Mouse (Mus musculus): ENCODE data around the gene Perp.

Gene Perp

GRCm38 (mm10) chr10:18844441-18845286 is at the start of gene Perp:
Gene Perp (plus strand): TSS chr10:18845020.
- DNase-seq (ENCODE audit: low read depth in 1 of 2, low spot score in 2 of 2), result no peak

DNA sequence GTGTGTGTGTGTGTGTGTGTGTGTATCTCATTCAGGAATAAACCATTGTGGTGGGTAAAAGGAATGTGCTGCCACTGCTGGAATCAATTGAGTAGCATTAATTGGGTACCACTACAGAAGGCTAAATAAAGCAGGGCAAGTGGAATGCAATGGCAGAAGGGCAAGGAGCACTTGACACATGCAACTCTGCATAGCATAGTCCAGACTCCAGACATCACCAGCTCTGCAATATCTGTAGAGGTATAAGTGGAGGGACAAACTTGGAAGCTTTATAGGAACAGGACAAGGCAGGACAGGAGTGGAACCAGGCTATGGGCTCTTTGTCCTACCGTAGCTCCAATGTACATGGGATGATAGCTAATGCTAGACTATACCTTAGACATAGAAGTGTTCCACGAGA is 33.1 kb upstream of the Perp start:
- DNase-seq (ENCODE audit: low read depth in 1 of 2, low spot score in 2 of 2), result no peak

- no peak for DNase-seq (ENCODE audit: low read depth in 1 of 2, low spot score in 2 of 2)
Observed at GRCm38 (mm10) chr10:18816560-18816959, 28.3 kb upstream of the Perp start.

- DNase-seq (ENCODE audit: low read depth in 1 of 2, low spot score in 2 of 2), result no peak
Observed at GRCm38 (mm10) chr10:18825143-18825542, 19.7 kb upstream of the Perp start.

- DNase-seq (ENCODE audit: low read depth in 1 of 2, low spot score in 2 of 2), result no peak
Observed at GRCm38 (mm10) chr10:18826107-18826506, 18.7 kb upstream of the Perp start.

DNA sequence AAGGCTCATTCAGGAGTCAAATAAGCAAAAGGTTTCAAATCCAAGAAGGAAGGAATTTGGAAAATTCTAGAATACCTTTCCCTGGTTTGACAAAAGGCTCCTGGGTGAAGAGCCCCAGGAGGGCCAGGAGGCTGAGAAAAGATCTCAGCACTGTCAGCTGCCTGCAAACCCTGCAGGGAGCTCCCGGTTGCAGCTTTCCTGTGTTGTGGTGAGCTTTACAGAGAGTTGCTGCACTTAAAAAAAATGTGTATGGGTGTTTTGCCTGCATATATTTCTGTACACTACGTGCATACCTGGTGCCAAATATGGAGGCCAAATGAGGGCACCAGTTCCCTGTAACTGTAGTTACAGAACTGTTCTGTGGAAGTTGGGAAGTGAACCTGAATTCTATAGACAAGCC is 16.9 kb upstream of the Perp start:
- DNase-seq (ENCODE audit: low read depth in 1 of 2, low spot score in 2 of 2), result no peak

GRCm38 (mm10) chr10:18830359-18830758 is 14.5 kb upstream of the Perp start:
- no peak for DNase-seq (ENCODE audit: low read depth in 1 of 2, low spot score in 2 of 2)

DNA sequence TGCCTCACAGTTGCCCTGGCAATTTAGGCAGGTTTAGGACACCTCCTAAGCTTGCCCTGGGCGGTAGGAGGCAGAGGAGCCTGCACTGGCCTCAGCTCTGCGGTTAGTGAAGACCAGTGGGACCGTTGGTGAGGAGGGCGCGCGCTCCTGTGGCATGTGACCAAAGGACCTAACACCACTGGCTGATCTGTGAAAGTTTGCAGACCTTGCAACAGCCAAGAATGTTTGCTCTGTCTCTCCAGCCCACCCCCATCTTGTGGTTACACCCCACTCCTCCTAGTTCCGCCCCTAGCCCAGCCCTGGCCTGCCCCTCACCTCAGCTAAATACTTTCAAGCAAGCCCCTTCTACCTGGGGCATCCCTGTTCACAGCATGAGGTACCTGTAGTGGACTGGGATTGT is 13.0 kb upstream of the Perp start:
- no peak for DNase-seq (ENCODE audit: low read depth in 1 of 2, low spot score in 2 of 2)

- no peak for DNase-seq (ENCODE audit: low read depth in 1 of 2, low spot score in 2 of 2)
Observed at GRCm38 (mm10) chr10:18834389-18834788, 10.4 kb upstream of the Perp start.

GRCm38 (mm10) chr10:18835684-18836479 is 8.9 kb upstream of the Perp start:
- DNase-seq (ENCODE audit: low read depth in 1 of 2, low spot score in 2 of 2), result peak in 1 of 2 experiments; percentile 8

GRCm38 (mm10) chr10:18839530-18839929 is 5.3 kb upstream of the Perp start:
- no peak for DNase-seq (ENCODE audit: low read depth in 1 of 2, low spot score in 2 of 2)

- DNase-seq (ENCODE audit: low read depth in 1 of 2, low spot score in 2 of 2), result no peak
Observed at GRCm38 (mm10) chr10:18840736-18841135, 4.1 kb upstream of the Perp start.

GRCm38 (mm10) chr10:18845287-18845662 is 455 bp downstream of the Perp start:
- DNase-seq (ENCODE audit: low read depth in 1 of 2, low spot score in 2 of 2), result no peak

GRCm38 (mm10) chr10:18845711-18846110 is 891 bp downstream of the Perp start:
- no peak for DNase-seq (ENCODE audit: low read depth in 1 of 2, low spot score in 2 of 2)

GRCm38 (mm10) chr10:18846474-18847264 is 1.8 kb downstream of the Perp start:
- DNase-seq (ENCODE audit: low read depth in 1 of 2, low spot score in 2 of 2), result no peak

DNA sequence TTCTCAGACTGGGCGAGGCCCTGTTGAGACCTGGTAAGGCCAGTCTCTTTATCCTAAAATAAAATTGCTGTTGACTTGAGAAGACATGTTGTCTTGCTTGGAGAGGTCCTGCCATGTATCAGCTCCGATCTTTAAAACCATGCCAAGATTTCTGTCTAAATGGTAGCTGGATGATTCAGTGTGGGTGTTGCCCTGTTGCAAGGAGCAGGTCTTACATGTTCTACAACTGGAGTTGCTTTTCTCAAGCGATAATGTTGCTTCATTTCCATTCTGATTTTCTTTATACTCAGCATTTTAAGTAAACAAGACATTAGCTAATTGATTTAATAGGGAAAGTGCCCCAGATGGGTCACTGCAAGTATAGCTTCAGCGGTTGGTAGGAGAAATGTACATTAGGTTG is 5.4 kb downstream of the Perp start:
- no peak for DNase-seq (ENCODE audit: low read depth in 1 of 2, low spot score in 2 of 2)

DNA sequence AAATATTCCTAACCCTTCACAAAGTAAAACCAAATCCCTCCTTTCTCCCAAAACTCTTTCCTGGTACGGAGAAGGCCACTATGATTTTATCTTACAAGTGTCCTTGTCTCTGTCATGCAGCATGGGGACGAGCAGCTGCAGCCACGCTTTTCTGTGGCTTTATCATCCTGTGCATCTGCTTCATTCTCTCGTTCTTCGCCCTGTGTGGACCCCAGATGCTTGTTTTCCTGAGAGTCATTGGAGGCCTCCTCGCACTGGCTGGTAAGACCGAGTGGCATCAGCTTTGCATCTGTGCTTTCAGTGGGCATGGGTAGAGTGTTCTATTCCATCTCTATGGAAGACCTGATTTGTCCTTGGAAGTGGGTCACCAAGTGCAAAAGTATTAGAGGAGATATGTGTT is 8.6 kb downstream of the Perp start:
- no peak for DNase-seq (ENCODE audit: low read depth in 1 of 2, low spot score in 2 of 2)

GRCm38 (mm10) chr10:18857244-18857643 is 12.4 kb downstream of the Perp start:
- DNase-seq (ENCODE audit: low read depth in 1 of 2, low spot score in 2 of 2), result no peak

DNA sequence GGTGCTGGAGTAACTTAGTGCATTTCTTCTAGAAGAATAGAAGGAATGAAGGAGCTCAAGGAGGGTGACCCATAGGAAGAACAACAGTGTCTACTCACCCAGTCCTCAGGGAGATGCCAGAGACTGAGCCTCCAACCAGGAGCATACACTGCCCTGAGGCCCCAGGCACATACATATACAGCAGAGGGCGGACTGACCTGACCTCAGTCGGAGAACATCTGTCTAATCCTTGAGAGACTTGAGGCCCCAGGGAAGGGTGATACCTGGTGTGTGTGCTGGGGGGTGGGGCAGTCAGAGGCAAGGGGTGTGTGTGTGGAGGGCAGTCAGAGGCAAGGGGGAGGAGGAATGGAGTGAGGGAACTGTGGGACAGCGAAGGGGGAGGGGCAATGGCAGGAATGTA is 14.8 kb downstream of the Perp start:
- no peak for DNase-seq (ENCODE audit: low read depth in 1 of 2, low spot score in 2 of 2)

GRCm38 (mm10) chr10:18860119-18860824 is 15.5 kb downstream of the Perp start:
- no peak for DNase-seq (ENCODE audit: low read depth in 1 of 2, low spot score in 2 of 2)

- DNase-seq (ENCODE audit: low read depth in 1 of 2, low spot score in 2 of 2), result no peak
Observed at GRCm38 (mm10) chr10:18860831-18861230, 16.0 kb downstream of the Perp start.
